Mouse (Mus musculus) stomach, postnatal 0 days (tissue): Measurements from ENCODE around the gene Defa36. TPM values are rescaled to one million over a fixed set of nuclear protein-coding genes. Genes with fewer than 3 reads are reported as not detected.
"Not testable (repeated sequence)": the region's sequence is repeated elsewhere in the genome, so short reads cannot be mapped to it uniquely, and the experiment has no call there.

Source experiments
- ATAC-seq: fragments of 200-750 bp; cut with Nextera tagmentation; 2 replicates; pipeline ENCODE4 v1.8.0; 2017; ENCODE audit not compliant: low FRiP score, low TSS enrichment
- DNase-seq: peaks from one replicate; pipeline ENCODE4 v3.0.0-alpha.2; 2016; ENCODE audit warnings: low spot score
- H3K27ac ChIP-seq: fragments of 300-500 bp; sonication (generic); replicated peaks from 2 replicates; pipeline ENCODE4 v1.5.1; 2014; ENCODE audit warnings: mild to moderate bottlenecking, control low read depth
- H3K27me3 ChIP-seq: fragments of 300-500 bp; sonication (generic); 2 replicates; pipeline ENCODE4 v1.6.1; 2014; ENCODE audit warnings: low read length; ENCODE audit not compliant: control insufficient read depth, insufficient read depth
- H3K36me3 ChIP-seq: fragments of 300-500 bp; sonication (generic); 2 replicates; pipeline ENCODE4 v1.6.1; 2014; ENCODE audit warnings: low read length, mixed read lengths; ENCODE audit not compliant: control insufficient read depth, insufficient read depth
- H3K4me1 ChIP-seq: fragments of 300-500 bp; sonication (generic); replicated peaks from 2 replicates; pipeline ENCODE4 v1.6.1; 2014; ENCODE audit warnings: antibody characterized with exemption; ENCODE audit not compliant: control insufficient read depth, insufficient read depth
- H3K4me2 ChIP-seq: fragments of 300-500 bp; sonication (generic); replicated peaks from 2 replicates; pipeline ENCODE4 v1.6.1; 2014; ENCODE audit warnings: low read depth, mild to moderate bottlenecking, control low read depth, moderate library complexity
- H3K4me3 ChIP-seq: fragments of 300-500 bp; sonication (generic); 2 replicates; pipeline ENCODE4 v1.5.1; 2014; ENCODE audit warnings: low read depth, low read length, control low read depth
- H3K9ac ChIP-seq: fragments of 300-500 bp; sonication (generic); 2 replicates; pipeline ENCODE4 v1.6.1; 2014; ENCODE audit warnings: mild to moderate bottlenecking, low read length, control low read depth, mixed read lengths
- H3K9me3 ChIP-seq: fragments of 300-500 bp; sonication (generic); 2 replicates; pipeline ENCODE4 v1.6.1; 2016; ENCODE audit warnings: low read length; ENCODE audit not compliant: control insufficient read depth
- WGBS: fragments of 180-500 bp; shearing (Covaris S2); extraction: QIAGEN DNeasy Blood & Tissue Kit; methylation state at CpG from one replicate; pipeline ENCODE4 v1.1.7; 2014; 5-methylcytosine and 5-hydroxymethylcytosine counted together
- polyA plus RNA-seq: library from polyadenylated mRNA; unstranded; fragments of >200 nt; fragmentation: Nextera tagmentation; extraction: Ambion mirVana; gene quantifications from 2 replicates; pipeline ENCODE4 v1.2.1, GENCODE M21; 2015

Gene Defa36
- polyA plus RNA-seq: not detected in 2 replicates

DNA sequence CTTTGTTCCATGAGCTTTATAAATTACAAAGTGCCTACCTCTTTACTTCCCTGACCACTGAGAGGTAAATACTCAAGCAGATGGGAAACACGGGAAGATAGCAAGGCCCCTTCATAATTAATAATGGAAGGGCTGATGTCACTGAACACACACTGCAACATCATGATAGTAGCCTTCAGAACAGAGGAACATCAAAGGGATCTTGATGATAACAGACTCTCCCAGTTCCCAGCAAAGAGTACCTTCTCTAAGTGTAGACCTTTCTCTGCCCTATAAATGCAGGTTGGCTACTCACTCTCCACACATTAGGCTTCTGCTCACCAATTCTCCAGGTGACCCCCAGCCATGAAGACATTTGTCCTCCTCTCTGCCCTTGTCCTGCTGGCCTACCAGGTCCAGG, at the start of gene Defa36:
TSS of gene Defa36 (plus strand) at position 301 of the 400 bp plus-strand sequence.
- ATAC-seq, H3K9me3 ChIP-seq, H3K4me2 ChIP-seq, H3K36me3 ChIP-seq, H3K4me1 ChIP-seq, H3K4me3 ChIP-seq, H3K27me3 ChIP-seq, H3K27ac ChIP-seq, H3K9ac ChIP-seq, DNase-seq: not testable (repeated sequence)
- no CpG with 5 or more reads among the region's 1 CpGs for WGBS

DNA sequence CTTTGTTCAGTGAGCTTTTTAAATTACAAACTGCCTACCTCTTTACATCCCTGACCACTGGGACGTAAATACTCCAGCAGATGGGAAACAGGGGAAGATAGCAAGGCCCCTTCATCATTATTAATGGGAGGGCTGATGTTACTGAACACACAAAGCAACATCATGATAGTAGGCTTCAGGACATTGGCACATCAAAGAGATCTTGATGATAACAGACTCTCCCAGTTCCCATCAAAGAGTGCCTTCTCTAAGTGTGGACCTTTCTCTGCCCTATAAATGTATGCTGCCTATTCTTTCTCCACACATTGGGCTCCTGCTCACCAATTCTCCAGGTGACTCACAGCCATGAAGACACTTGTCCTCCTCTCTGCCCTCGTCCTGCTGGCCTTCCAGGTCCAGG, 49.0 kb upstream of the Defa36 start, which contains the start of gene Defa2:
TSS of gene Defa2 (plus strand) at position 301 of the 400 bp plus-strand sequence.
- not testable (repeated sequence) for H3K27me3 ChIP-seq, ATAC-seq, H3K4me3 ChIP-seq, H3K27ac ChIP-seq, H3K36me3 ChIP-seq, H3K9ac ChIP-seq, H3K4me2 ChIP-seq, DNase-seq, H3K4me1 ChIP-seq, H3K9me3 ChIP-seq
- WGBS: no CpG with 5 or more reads among the region's 2 CpGs

GRCm38 (mm10) chr8:21391511-21391910, 35.7 kb upstream of the Defa36 start, which contains the start of gene Defa33:
Defa33 (plus strand) TSS chr8:21391811.
- H3K9ac ChIP-seq, H3K27ac ChIP-seq, H3K4me2 ChIP-seq, H3K4me3 ChIP-seq, DNase-seq, ATAC-seq, H3K4me1 ChIP-seq, H3K27me3 ChIP-seq, H3K9me3 ChIP-seq, H3K36me3 ChIP-seq: not testable (repeated sequence)
- no CpG with 5 or more reads among the region's 2 CpGs for WGBS

DNA sequence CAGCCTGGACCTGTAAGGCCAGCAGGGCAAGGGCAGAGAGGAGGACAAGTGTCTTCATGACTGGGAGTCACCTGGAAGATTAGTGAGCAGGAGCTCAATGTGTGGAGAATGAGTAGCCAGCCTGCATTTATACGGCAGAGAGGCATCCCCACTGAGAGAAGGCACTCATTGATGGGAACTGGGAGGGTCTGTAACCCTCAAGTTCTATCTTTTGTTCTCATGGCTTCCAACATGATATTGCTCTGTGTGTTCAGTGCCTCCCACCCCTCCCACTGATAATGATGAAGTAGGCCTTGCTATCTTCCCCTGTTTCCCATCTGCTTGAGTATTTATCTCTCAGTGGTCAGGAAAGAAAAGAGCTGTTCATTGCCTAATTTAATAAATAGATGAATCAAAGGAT, 29.2 kb downstream of the Defa36 start, which contains the start of gene Gm7849:
TSS of gene Gm7849 (minus strand) at position 101 of the 400 bp plus-strand sequence.
- H3K9ac ChIP-seq, H3K27me3 ChIP-seq, H3K4me2 ChIP-seq, H3K36me3 ChIP-seq, DNase-seq, H3K27ac ChIP-seq, H3K4me3 ChIP-seq, H3K4me1 ChIP-seq, ATAC-seq, H3K9me3 ChIP-seq: not testable (repeated sequence)
- WGBS: no CpG with 5 or more reads among the region's 1 CpGs

Other genes with a start within 250 kb of the Defa36 start
- not detected in 2 replicates for gene Defa31, start 235.8 kb upstream of the Defa36 start, polyA plus RNA-seq
- not detected in 2 replicates for gene Gm15293, start 225.8 kb upstream of the Defa36 start, polyA plus RNA-seq
- not detected in 2 replicates for gene Gm15292, start 177.7 kb upstream of the Defa36 start, polyA plus RNA-seq
- not detected in 2 replicates for gene Defa27, start 111.9 kb upstream of the Defa36 start, polyA plus RNA-seq
- not detected in 2 replicates for gene Defa29, start 100.4 kb upstream of the Defa36 start, polyA plus RNA-seq
- gene Defa2, start 48.9 kb upstream of the Defa36 start, polyA plus RNA-seq: not detected in 2 replicates
- gene Defa33, start 35.6 kb upstream of the Defa36 start, polyA plus RNA-seq: not detected in 2 replicates
- gene Gm7849, start 29.1 kb downstream of the Defa36 start, polyA plus RNA-seq: not detected in 2 replicates
- gene Defa20, start 81.8 kb downstream of the Defa36 start, polyA plus RNA-seq: not detected in 2 replicates
- not detected in 2 replicates for gene Defa32, start 101.6 kb downstream of the Defa36 start, polyA plus RNA-seq
- gene Defa37, start 138.0 kb downstream of the Defa36 start, polyA plus RNA-seq: not detected in 2 replicates
- not detected in 2 replicates for gene Defa28, start 155.6 kb downstream of the Defa36 start, polyA plus RNA-seq
- gene Gm7861, start 167.1 kb downstream of the Defa36 start, polyA plus RNA-seq: not detected in 2 replicates
- gene Defa26, start 190.8 kb downstream of the Defa36 start, polyA plus RNA-seq: not detected in 2 replicates
- gene Defa17, start 228.4 kb downstream of the Defa36 start, polyA plus RNA-seq: not detected in 2 replicates
- gene Defa34, start 238.4 kb downstream of the Defa36 start, polyA plus RNA-seq: not detected in 2 replicates